Mouse (Mus musculus) G1E (cell line): Measurements from ENCODE around the gene Mcm6.

Experiments
- CTCF ChIP-seq: IDR thresholded peaks from 2 replicates; pipeline ENCODE4 v1.5.1; 2012; ENCODE audit warnings: low read depth, low read length, inconsistent platforms, mixed read lengths
- GATA1 ChIP-seq: IDR thresholded peaks from 2 replicates; pipeline ENCODE4 v1.6.1; 2012; ENCODE audit warnings: borderline replicate concordance, low read length, inconsistent platforms, mixed read lengths
- GATA2 ChIP-seq: IDR thresholded peaks from 2 replicates; pipeline ENCODE4 v1.6.1; 2012; ENCODE audit warnings: low read depth, low read length, inconsistent platforms, borderline replicate concordance

GRCm38 (mm10) chr1:128324776-128325175, 34.7 kb downstream of the Mcm6 start:
- TF ChIP-seq GATA1 (no peak), GATA2 (no peak), CTCF (no peak)
